In the genomic region with DNA sequence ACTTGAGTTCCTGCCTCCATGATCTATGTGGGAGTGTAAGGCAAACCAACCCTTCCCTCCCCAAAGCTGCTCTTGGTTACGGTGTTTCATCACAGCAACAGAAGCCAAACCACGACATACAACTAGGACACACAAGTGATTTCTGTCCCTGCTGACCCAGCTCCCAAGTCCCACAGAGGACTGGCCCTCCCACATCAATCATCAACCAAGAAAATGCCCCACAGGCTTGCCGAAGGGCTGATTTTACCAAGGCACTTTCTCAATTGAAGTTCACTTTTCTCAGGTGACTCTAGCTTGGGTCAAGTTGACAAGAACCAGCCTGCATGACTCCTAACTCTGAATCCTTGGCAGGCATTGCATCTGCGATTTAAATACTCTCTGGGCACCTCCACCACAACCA, we compare ENCODE assay signal across 24 mouse cellular contexts.
"Had no signal": no experiment of that assay in that cellular context is flagged by ENCODE, and none has a peak within 500 bp of the region (broad histone marks: within the 10 kb centered on the region; RNA-seq: fewer than 3 reads in every experiment).

No protein-coding gene starts in this region.

- H3K4me3 ChIP-seq: gastrocnemius, adult 2 months; heart, embryonic 10.5 days; heart, embryonic 12.5 days; hindbrain, embryonic 10.5 days; hindbrain, embryonic 12.5 days; intestine, embryonic 15.5 days; layer of hippocampus, adult 2 months; left cerebral cortex, adult 2 months; limb, embryonic 10.5 days; limb, embryonic 12.5 days; liver, embryonic 13.5 days; liver, embryonic 15.5 days had no signal

- H3K36me3 ChIP-seq: heart, embryonic 10.5 days; heart, embryonic 12.5 days; hindbrain, embryonic 10.5 days; hindbrain, embryonic 12.5 days; intestine, embryonic 15.5 days; limb, embryonic 10.5 days; limb, embryonic 12.5 days; liver, embryonic 13.5 days; liver, embryonic 15.5 days had no signal

- H3K9ac ChIP-seq: heart, embryonic 12.5 days; hindbrain, embryonic 12.5 days; hindbrain, embryonic 14.5 days; intestine, embryonic 15.5 days; limb, embryonic 12.5 days; liver, embryonic 13.5 days; liver, embryonic 15.5 days had no signal

- H3K27ac ChIP-seq: gastrocnemius, adult 2 months; heart, embryonic 10.5 days; hindbrain, embryonic 10.5 days; hindbrain, embryonic 12.5 days; hindbrain, embryonic 14.5 days; intestine, embryonic 15.5 days; layer of hippocampus, adult 2 months; left cerebral cortex, adult 2 months; limb, embryonic 10.5 days; limb, embryonic 12.5 days; liver, embryonic 13.5 days; liver, embryonic 15.5 days had no signal

- H3K4me1 ChIP-seq: intestine, embryonic 15.5 days had no signal

- DNase-seq: gastrocnemius, adult 2 months; gastrocnemius, postnatal 10 days; gastrocnemius, postnatal 25 days; heart, adult 18-20 months; heart, postnatal 10 days; heart, postnatal 4 days; liver; liver, embryonic 13.5 days had no signal

- ATAC-seq: forebrain, embryonic 16.5 days; hindbrain, embryonic 16.5 days; inflammation-experienced regulatory T-cells, adult 6 months; intestine, embryonic 15.5 days; intestine, postnatal 0 days had no signal

- H3K9me3 ChIP-seq: heart, embryonic 10.5 days; hindbrain, embryonic 12.5 days; intestine, embryonic 15.5 days; limb, embryonic 10.5 days; liver, embryonic 13.5 days; liver, embryonic 15.5 days had no signal

- H3K27me3 ChIP-seq: heart, embryonic 12.5 days; intestine, embryonic 15.5 days; liver, embryonic 13.5 days; liver, embryonic 15.5 days had no signal

- H3K4me2 ChIP-seq: heart, embryonic 12.5 days; hindbrain, embryonic 12.5 days; hindbrain, embryonic 14.5 days; intestine, embryonic 15.5 days; limb, embryonic 12.5 days; liver, embryonic 11.5 days; liver, embryonic 13.5 days; liver, embryonic 15.5 days had no signal
